9 mouse cellular contexts compared by ENCODE assay signal in genomic region chr8:125759022-125759421, GRCm38 (mm10). TPM values are rescaled to one million over a fixed set of nuclear protein-coding genes. Genes with fewer than 3 reads are reported as not detected.
DNase-seq lines count a peak whose midpoint lies in the region; ATAC-seq and TF ChIP-seq lines count a peak whose summit lies in the region.
"Had no signal": no experiment of that assay in that cellular context is flagged by ENCODE, and none has a peak within 500 bp of the region (broad histone marks: within the 10 kb centered on the region; RNA-seq: fewer than 3 reads in every experiment).

No protein-coding gene starts in this region.

- H3K27me3 ChIP-seq in kidney, adult 2 months (replicated peaks; ENCODE audit: control insufficient read depth, insufficient read depth, low read length): no peaks in the 10 kb centered on the region
- no peaks in the 10 kb centered on the region for H3K27me3 ChIP-seq in liver, postnatal 0 days (ENCODE audit: insufficient read depth, low read length)
- H3K27me3 ChIP-seq: embryonic facial prominence, embryonic 12.5 days had no signal

- ATAC-seq in liver, postnatal 0 days: no peak

- DNase-seq in cerebellum, adult 18-20 months: peak; percentile 23 to 31
- DNase-seq in cerebellum, adult 8-10 months: no peak
- DNase-seq in kidney, adult 2 months: peak; percentile 12
- no peak for DNase-seq in kidney, adult 11 months
- peak; percentile 64 for DNase-seq in ZHBTc4 (ENCODE audit: low read depth, low spot score)
- peak; percentile 49 for DNase-seq in liver, postnatal 0 days
- peak; percentile 62 to 87 for DNase-seq in spleen, postnatal 4 days (ENCODE audit: low spot score in 2 of 2)
- no peak for DNase-seq in c-Kit-positive CD71-positive TER-119-positive erythroid progenitor cells, embryonic 14.5 days (ENCODE audit: low spot score)

- no peak overlapping the region for H3K4me3 ChIP-seq in kidney, adult 2 months (ENCODE audit: insufficient read depth, low read depth, low read length)
- no peak overlapping the region for H3K4me3 ChIP-seq in liver, postnatal 0 days (ENCODE audit: low read depth, low read length)
- H3K4me3 ChIP-seq: embryonic facial prominence, embryonic 12.5 days had no signal

- peak; percentile 49; the same call in 1 of the 2 replicates for TF ChIP-seq CTCF in kidney, adult 2 months (conservative IDR thresholded peaks at IDR 0.05; ENCODE audit: insufficient read depth, insufficient read length, low read depth, low read length)
- peak; percentile 67 for TF ChIP-seq CTCF in liver, postnatal 0 days (IDR thresholded peaks at IDR 0.05; ENCODE audit: low read depth)

- no peaks in the 10 kb centered on the region for H3K36me3 ChIP-seq in kidney, adult 2 months (ENCODE audit: control insufficient read depth, insufficient read depth, low read length)
- no peaks in the 10 kb centered on the region for H3K36me3 ChIP-seq in liver, postnatal 0 days (replicated peaks; ENCODE audit: insufficient read depth, low read length)
- H3K36me3 ChIP-seq: embryonic facial prominence, embryonic 12.5 days had no signal

- H3K9me3 ChIP-seq in liver, postnatal 0 days (ENCODE audit: low read length): no peaks in the 10 kb centered on the region

- WGBS in kidney, adult 2 months: 57% methylated on average over 10 of the region's 10 CpGs
- 58% methylated on average over 10 of the region's 10 CpGs for WGBS in liver, postnatal 0 days (ENCODE audit: insufficient replicate concordance)

- no peak for TF ChIP-seq POLR2A in kidney, adult 2 months (IDR thresholded peaks at IDR 0.05; ENCODE audit: low read depth, low read length)

- no peaks in the 10 kb centered on the region for H3K4me1 ChIP-seq in kidney, adult 2 months (ENCODE audit: control insufficient read depth, insufficient read depth, low read length)
- no peaks in the 10 kb centered on the region for H3K4me1 ChIP-seq in liver, postnatal 0 days (ENCODE audit: insufficient read depth)

- TF ChIP-seq EP300 in liver, postnatal 0 days (IDR thresholded peaks at IDR 0.05; ENCODE audit: low read depth): no peak

- H3K9ac ChIP-seq in liver, postnatal 0 days (replicated peaks): no peak overlapping the region
- H3K9ac ChIP-seq: embryonic facial prominence, embryonic 12.5 days had no signal

- H3K27ac ChIP-seq in kidney, adult 2 months (ENCODE audit: insufficient read depth, low read depth, low read length): no peak overlapping the region
- H3K27ac ChIP-seq in liver, postnatal 0 days (ENCODE audit: low read depth): no peak overlapping the region
- H3K27ac ChIP-seq: embryonic facial prominence, embryonic 12.5 days had no signal

- H3K4me2 ChIP-seq in liver, postnatal 0 days (ENCODE audit: low read depth, low read length): no peak overlapping the region
- H3K4me2 ChIP-seq: embryonic facial prominence, embryonic 12.5 days had no signal

RNA-seq across cellular contexts. Expression of gene Ntpcr, which starts 29.3 kb away (rescaled TPM):
- 23.4 and 27.6 TPM in 2 replicates for polyA plus RNA-seq in kidney, adult 2 months (2012; rRNA removed)
- polyA plus RNA-seq in liver, postnatal 0 days (2015; fragmentation: Nextera tagmentation; extraction: Ambion mirVana): 15.7 and 17.6 TPM in 2 replicates

Comparison
In these comparisons a context has a peak if more than half of its experiments do, and no peak if none do; other contexts are left out.
1. DNase-seq: peak in cerebellum, adult 18-20 months (2 of 2), kidney, adult 2 months (single experiment), ZHBTc4 (single experiment), liver, postnatal 0 days (single experiment) and spleen, postnatal 4 days (2 of 2); none in cerebellum, adult 8-10 months (single experiment), kidney, adult 11 months (single experiment) and c-Kit-positive CD71-positive TER-119-positive erythroid progenitor cells, embryonic 14.5 days (single experiment).